Mouse (Mus musculus) spleen, postnatal 10 days (tissue): ENCODE measurements around the gene Olfr263.
"Not testable (repeated sequence)": the region's sequence is repeated elsewhere in the genome, so short reads cannot be mapped to it uniquely, and the experiment has no call there.

Experiments
- DNase-seq, 2 experiments: peaks; one replicate each; pipeline ENCODE4 v3.0.0; 2021 to 2022; ENCODE audit warnings: low spot score in 2 of 2

The Olfr263 gene

GRCm38 (mm10) chr13:21129339-21129738 is at the start of gene Olfr263:
Olfr263 (plus strand) TSS chr13:21129639.
- DNase-seq = not testable (repeated sequence)

GRCm38 (mm10) chr13:21082686-21083085 is 46.8 kb upstream of the Olfr263 start:
- no peak for DNase-seq

GRCm38 (mm10) chr13:21109759-21110158 is 19.7 kb upstream of the Olfr263 start:
- no peak for DNase-seq

- DNase-seq = no peak
Observed at GRCm38 (mm10) chr13:21110441-21110840, 19.0 kb upstream of the Olfr263 start.

- DNase-seq = not testable (repeated sequence)
Observed at GRCm38 (mm10) chr13:21111183-21111582, 18.3 kb upstream of the Olfr263 start, which contains the start of gene Olfr1369-ps1. Olfr1369-ps1 (plus strand) TSS chr13:21111483.

- DNase-seq = no peak
Observed at GRCm38 (mm10) chr13:21114121-21114520, 15.3 kb upstream of the Olfr263 start.

- DNase-seq = no peak
Observed at GRCm38 (mm10) chr13:21142421-21142820, 13.0 kb downstream of the Olfr263 start.

GRCm38 (mm10) chr13:21145767-21146166 is 16.3 kb downstream of the Olfr263 start, which contains the start of gene Olfr1368:
Olfr1368 (minus strand) TSS chr13:21145867.
- DNase-seq = no peak

GRCm38 (mm10) chr13:21155888-21156287 is 26.4 kb downstream of the Olfr263 start:
- DNase-seq = no peak

GRCm38 (mm10) chr13:21158071-21158470 is 28.6 kb downstream of the Olfr263 start:
- DNase-seq = no peak

GRCm38 (mm10) chr13:21158785-21159474 is 29.5 kb downstream of the Olfr263 start:
- peak; percentile 71 to 90 for DNase-seq

GRCm38 (mm10) chr13:21159475-21159819 is 30.0 kb downstream of the Olfr263 start:
- DNase-seq = no peak

- DNase-seq = no peak
Observed at GRCm38 (mm10) chr13:21160041-21160511, 30.6 kb downstream of the Olfr263 start.

GRCm38 (mm10) chr13:21160657-21161590 is 31.5 kb downstream of the Olfr263 start:
- DNase-seq = peak; percentile 91 to 96

GRCm38 (mm10) chr13:21161591-21161990 is 32.2 kb downstream of the Olfr263 start:
- no peak for DNase-seq

- DNase-seq = no peak
Observed at GRCm38 (mm10) chr13:21162591-21162990, 33.2 kb downstream of the Olfr263 start.

- peak; percentile 76 to 84 for DNase-seq
Observed at GRCm38 (mm10) chr13:21166936-21167909, 37.8 kb downstream of the Olfr263 start.

- DNase-seq = peak in 1 of 2 experiments; percentile 40
Observed at GRCm38 (mm10) chr13:21167910-21168300, 38.5 kb downstream of the Olfr263 start.

GRCm38 (mm10) chr13:21168371-21169011 is 39.1 kb downstream of the Olfr263 start:
- peak; percentile 54 to 65 for DNase-seq

- peak in 1 of 2 experiments; percentile 31 for DNase-seq
Observed at GRCm38 (mm10) chr13:21169121-21169656, 39.8 kb downstream of the Olfr263 start.
